Mouse (Mus musculus) kidney, adult 2 months (tissue): ENCODE data around the gene Igll1.

Experiments
- CTCF ChIP-seq: fragments of 200-500 bp; conservative IDR thresholded peaks from 2 replicates; pipeline ENCODE4 v1.5.1; 2011; ENCODE audit warnings: low read depth, mild to moderate bottlenecking, control low read depth, low read length, moderate library complexity, mixed read lengths; ENCODE audit not compliant: insufficient read depth, insufficient read length
- POLR2A ChIP-seq: fragments of 200-500 bp; IDR thresholded peaks from one replicate; pipeline ENCODE4 v1.6.1; 2011; ENCODE audit warnings: low read depth, low read length, control low read depth

- TF ChIP-seq POLR2A = no peak
- peak; percentile 97 for TF ChIP-seq CTCF
Observed at GRCm38 (mm10) chr16:16911641-16912597, 48.1 kb upstream of the Igll1 start.
